Mouse (Mus musculus): ENCODE measurements around the gene Tbc1d19. TPM values are rescaled to one million over a fixed set of nuclear protein-coding genes. Genes with fewer than 3 reads are reported as not detected.

The Tbc1d19 gene
- polyA plus RNA-seq, 1 experiment from 2014 or later, result 37.9 TPM

Other genes with a start within 250 kb of the Tbc1d19 start
- 0.08 and 0.15 TPM in 2 replicates for gene Cckar, start 101.9 kb upstream of the Tbc1d19 start, polyA plus RNA-seq (2015; fragmentation: Nextera tagmentation; extraction: Ambion mirVana)
- gene Stim2, start 188.9 kb downstream of the Tbc1d19 start, polyA plus RNA-seq (2015; fragmentation: Nextera tagmentation; extraction: Ambion mirVana), result 16.0 and 22.6 TPM in 2 replicates

Measured in limb, embryonic 15.5 days (tissue).